In the genomic region with DNA sequence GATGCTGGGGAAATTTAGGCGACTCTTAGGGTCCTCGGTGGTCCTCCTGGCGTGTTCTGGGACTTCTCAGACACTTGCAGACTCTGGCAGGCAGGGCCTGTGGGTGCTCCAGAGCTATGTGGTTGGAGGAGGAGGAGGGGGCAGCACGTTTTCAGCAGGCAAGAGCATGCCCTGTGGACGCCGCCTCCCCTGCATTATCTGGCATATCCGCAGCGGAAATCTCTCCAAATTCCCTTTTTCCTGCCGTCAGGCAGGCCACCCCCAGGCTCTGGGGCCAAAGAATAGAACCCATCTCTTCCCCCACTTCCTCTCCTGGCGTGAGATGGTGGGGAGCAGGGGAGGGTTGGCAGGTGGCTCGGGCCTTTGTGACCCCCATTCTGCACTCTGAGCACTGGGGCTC, we compare ENCODE assay signal across 12 mouse cellular contexts. TPM values are rescaled to one million over a fixed set of nuclear protein-coding genes. Genes with fewer than 3 reads are reported as not detected.
A peak's percentile ranks its signal among the peaks of the same experiment; 100 is the strongest.
DNase-seq lines count a peak whose midpoint lies in the region; ATAC-seq and TF ChIP-seq lines count a peak whose summit lies in the region.
"Had no signal": no experiment of that assay in that cellular context is flagged by ENCODE, and none has a peak within 500 bp of the region (broad histone marks: within the 10 kb centered on the region; RNA-seq: fewer than 3 reads in every experiment).

No protein-coding gene starts in this region.

- no peak overlapping the region for H3K4me3 ChIP-seq in heart, embryonic 16.5 days (ENCODE audit: low read length)
- no peak overlapping the region for H3K4me3 ChIP-seq in lung, postnatal 0 days (ENCODE audit: low read depth, low read length)
- H3K4me3 ChIP-seq in embryonic facial prominence, embryonic 14.5 days (ENCODE audit: low read depth, low read length), result no peak overlapping the region
- H3K4me3 ChIP-seq: hindbrain, embryonic 12.5 days; midbrain, embryonic 15.5 days had no signal

- intact Hi-C loops in heart, postnatal 25 days (cut with DNase I), result loop anchor here (5.0 kb wide), 2 partner anchors 37 to 48 kb away; no protein-coding TSS in a partner anchor

- ATAC-seq in heart, embryonic 16.5 days (replicated peaks; ENCODE audit: extremely low read depth, insufficient read depth, low FRiP score), result no peak
- peak; percentile 18; the same call in 1 of the 2 replicates for ATAC-seq in lung, postnatal 0 days
- 0 out of 2 replicates have a peak, but pooled peaks have one; percentile 23 for ATAC-seq in embryonic facial prominence, embryonic 14.5 days (ENCODE audit: low read depth)
- ATAC-seq in inflammation-experienced regulatory T-cells, adult 6 months, result no peak
- ATAC-seq: activated CD4-positive, CD25-positive, alpha-beta regulatory T cell, adult 4 months; midbrain, embryonic 15.5 days had no signal

- no peaks in the 10 kb centered on the region for H3K9me3 ChIP-seq in heart, embryonic 16.5 days (replicated peaks; ENCODE audit: control insufficient read depth, low read length)
- H3K9me3 ChIP-seq in lung, postnatal 0 days (ENCODE audit: low read length), result no peaks in the 10 kb centered on the region
- H3K9me3 ChIP-seq in embryonic facial prominence, embryonic 14.5 days (ENCODE audit: control insufficient read depth, low read length), result no peaks in the 10 kb centered on the region
- H3K9me3 ChIP-seq: hindbrain, embryonic 12.5 days; midbrain, embryonic 15.5 days had no signal

- no peak for DNase-seq in heart, postnatal 25 days (ENCODE audit: low spot score)
- no peak for DNase-seq in lung, postnatal 0 days (ENCODE audit: low spot score)
- no peak for DNase-seq in lung, postnatal 25 days (ENCODE audit: low spot score)
- DNase-seq in embryonic facial prominence, embryonic 14.5 days (ENCODE audit: low spot score), result no peak
- DNase-seq in lung, postnatal 4 days, result peak; percentile 58 to 77
- DNase-seq in layer of hippocampus, postnatal 25 days (ENCODE audit: extremely low spot score in 1 of 2, low spot score in 1 of 2), result no peak
- DNase-seq: right cerebral cortex, adult 18-20 months had no signal

- H3K4me1 ChIP-seq in heart, embryonic 16.5 days (ENCODE audit: control insufficient read depth, insufficient read depth, low read length), result peaks cover 43% of the 10 kb centered on the region
- peaks cover 27% of the 10 kb centered on the region; the same call in 1 of the 2 replicates for H3K4me1 ChIP-seq in lung, postnatal 0 days (ENCODE audit: insufficient read depth, low read depth, low read length)
- peaks cover 32% of the 10 kb centered on the region for H3K4me1 ChIP-seq in embryonic facial prominence, embryonic 14.5 days (ENCODE audit: control insufficient read depth, insufficient read depth, low read length)

- H3K9ac ChIP-seq in heart, embryonic 16.5 days (ENCODE audit: low read length), result no peak overlapping the region
- H3K9ac ChIP-seq in lung, postnatal 0 days (replicated peaks; ENCODE audit: low read depth), result no peak overlapping the region
- H3K9ac ChIP-seq in embryonic facial prominence, embryonic 14.5 days (ENCODE audit: low read depth, low read length), result no peak overlapping the region
- H3K9ac ChIP-seq: hindbrain, embryonic 12.5 days; midbrain, embryonic 15.5 days had no signal

- H3K27ac ChIP-seq in heart, embryonic 16.5 days (ENCODE audit: low read length), result peak overlapping the region; percentile 49
- no peak overlapping the region for H3K27ac ChIP-seq in lung, postnatal 0 days (ENCODE audit: low read length)
- 0 out of 2 replicates have a peak overlapping the region, but pooled peaks have one; percentile 3 for H3K27ac ChIP-seq in embryonic facial prominence, embryonic 14.5 days (replicated peaks; ENCODE audit: low read depth, low read length)
- H3K27ac ChIP-seq: hindbrain, embryonic 12.5 days; midbrain, embryonic 15.5 days had no signal

- TF ChIP-seq EP300 in lung, postnatal 0 days (IDR thresholded peaks at IDR 0.05), result no peak

- H3K36me3 ChIP-seq in heart, embryonic 16.5 days (ENCODE audit: control insufficient read depth, insufficient read depth), result peaks cover 3% of the 10 kb centered on the region
- H3K36me3 ChIP-seq in lung, postnatal 0 days (ENCODE audit: insufficient read depth, low read length), result peaks cover 21% of the 10 kb centered on the region; the same call in 1 of the 2 replicates
- 0 out of 2 replicates have a peak, but pooled peaks cover 11% of the 10 kb centered on the region for H3K36me3 ChIP-seq in embryonic facial prominence, embryonic 14.5 days (ENCODE audit: control insufficient read depth, insufficient read depth, low read length)
- H3K36me3 ChIP-seq: hindbrain, embryonic 12.5 days; midbrain, embryonic 15.5 days had no signal

- no peak overlapping the region for H3K4me2 ChIP-seq in heart, embryonic 16.5 days (ENCODE audit: low read depth, low read length)
- 0 out of 2 replicates have a peak overlapping the region, but pooled peaks have one; percentile 21 for H3K4me2 ChIP-seq in lung, postnatal 0 days (replicated peaks; ENCODE audit: low read depth, low read length)
- H3K4me2 ChIP-seq in embryonic facial prominence, embryonic 14.5 days (ENCODE audit: low read depth, low read length), result no peak overlapping the region
- H3K4me2 ChIP-seq: hindbrain, embryonic 12.5 days; midbrain, embryonic 15.5 days had no signal

- TF ChIP-seq CTCF in lung, postnatal 0 days (IDR thresholded peaks at IDR 0.05), result no peak

- WGBS in heart, embryonic 16.5 days, result 50% methylated on average over 11 of the region's 11 CpGs
- 40% methylated on average over 10 of the region's 11 CpGs for WGBS in lung, postnatal 0 days
- 48% methylated on average over 9 of the region's 11 CpGs for WGBS in embryonic facial prominence, embryonic 14.5 days

- no peaks in the 10 kb centered on the region for H3K27me3 ChIP-seq in heart, embryonic 16.5 days (ENCODE audit: control insufficient read depth, insufficient read depth, low read length)
- H3K27me3 ChIP-seq in lung, postnatal 0 days (replicated peaks; ENCODE audit: insufficient read depth, low read length), result no peaks in the 10 kb centered on the region
- no peaks in the 10 kb centered on the region for H3K27me3 ChIP-seq in embryonic facial prominence, embryonic 14.5 days (replicated peaks; ENCODE audit: control insufficient read depth, insufficient read depth, low read length)
- H3K27me3 ChIP-seq: hindbrain, embryonic 12.5 days; midbrain, embryonic 15.5 days had no signal

RNA-seq across cellular contexts. Expression of a gene that starts 12.9 kb away (rescaled TPM):
- 3.1 and 3.9 TPM in 2 replicates for polyA plus RNA-seq in heart, embryonic 16.5 days (2015; fragmentation: Nextera tagmentation; extraction: Ambion mirVana)
- 1 to 10 TPM; 6.8 to 7.7 TPM for total RNA-seq in heart, postnatal 25 days (2021)
- 9.7 and 10.3 TPM in 2 replicates for polyA plus RNA-seq in lung, postnatal 0 days (2015; fragmentation: Nextera tagmentation; extraction: Ambion mirVana)
- polyA plus RNA-seq in embryonic facial prominence, embryonic 14.5 days (2014; fragmentation: Nextera tagmentation; extraction: Ambion mirVana), result 2.1 and 4.2 TPM in 2 replicates
- polyA plus RNA-seq in inflammation-experienced regulatory T-cells, adult 6 months (2017; shearing (Covaris generic)), result not detected
- total RNA-seq in layer of hippocampus, postnatal 25 days (2021), result 1 to 10 TPM in 1 of 2 experiments, under 1 TPM in 1; 0.99 to 1.4 TPM
- polyA plus RNA-seq: activated CD4-positive, CD25-positive, alpha-beta regulatory T cell, adult 4 months had no signal

RNA-seq across cellular contexts. Expression of a gene that starts 54.1 kb away (rescaled TPM):
- 0.58 and 0.87 TPM in 2 replicates for polyA plus RNA-seq in heart, embryonic 16.5 days (2015; fragmentation: Nextera tagmentation; extraction: Ambion mirVana)
- total RNA-seq in heart, postnatal 25 days (2021), result under 1 TPM; 0.42 to 0.73 TPM
- 0.79 and 0.83 TPM in 2 replicates for polyA plus RNA-seq in lung, postnatal 0 days (2015; fragmentation: Nextera tagmentation; extraction: Ambion mirVana)
- polyA plus RNA-seq in embryonic facial prominence, embryonic 14.5 days (2014; fragmentation: Nextera tagmentation; extraction: Ambion mirVana), result 2.2 and 2.9 TPM in 2 replicates
- not detected for polyA plus RNA-seq in inflammation-experienced regulatory T-cells, adult 6 months (2017; shearing (Covaris generic))
- total RNA-seq in layer of hippocampus, postnatal 25 days (2021), result 1 to 10 TPM; 2.8 to 3.1 TPM
- polyA plus RNA-seq: activated CD4-positive, CD25-positive, alpha-beta regulatory T cell, adult 4 months had no signal

Comparison
In these comparisons a context has a peak if more than half of its experiments do, and no peak if none do; other contexts are left out.
1. DNase-seq: peak in lung, postnatal 4 days (2 of 2); none in heart, postnatal 25 days (single experiment), lung, postnatal 0 days (single experiment), lung, postnatal 25 days (single experiment), embryonic facial prominence, embryonic 14.5 days (single experiment) and layer of hippocampus, postnatal 25 days (0 of 2).
2. ATAC-seq: peak in lung, postnatal 0 days (single experiment) and embryonic facial prominence, embryonic 14.5 days (single experiment); none in heart, embryonic 16.5 days (single experiment) and inflammation-experienced regulatory T-cells, adult 6 months (single experiment).